ENCODE assay signal across 8 mouse cellular contexts in the genomic region with DNA sequence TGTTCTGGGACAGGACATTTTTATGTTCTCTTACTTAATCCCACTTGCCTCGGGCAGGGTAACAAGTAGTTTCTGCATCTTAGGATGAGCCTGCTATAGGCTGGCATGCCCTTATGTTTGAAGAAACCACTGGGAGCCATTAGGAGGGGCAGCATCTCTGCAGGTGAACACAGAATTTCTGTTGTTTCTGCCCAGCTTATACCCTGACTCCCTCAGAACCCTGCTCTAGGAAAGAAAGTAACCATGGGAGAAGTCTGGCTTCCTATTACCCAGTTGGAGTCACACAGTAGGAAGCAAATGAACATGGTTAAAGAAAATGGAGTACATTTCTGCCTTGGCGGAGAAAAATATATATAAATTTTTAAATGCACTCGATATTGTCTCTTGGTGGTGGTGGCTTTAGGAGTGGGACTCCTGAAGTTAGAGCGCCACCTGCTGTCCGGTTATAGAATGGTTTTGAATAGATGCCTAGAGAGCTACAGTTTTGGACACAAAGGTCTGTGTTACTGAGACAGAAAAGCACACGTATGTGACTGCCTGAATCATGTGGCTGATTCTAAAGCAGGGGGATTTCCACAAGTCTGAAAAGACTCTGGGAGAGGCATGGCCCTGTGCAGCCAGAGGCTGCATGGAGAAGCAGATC. TPM values are rescaled to one million over a fixed set of nuclear protein-coding genes. Genes with fewer than 3 reads are reported as not detected.
DNase-seq lines count a peak whose midpoint lies in the region; ATAC-seq lines count a peak whose summit lies in the region.
"Had no signal": no experiment of that assay in that cellular context is flagged by ENCODE, and none has a peak within 500 bp of the region (broad histone marks: within the 10 kb centered on the region; RNA-seq: fewer than 3 reads in every experiment).

No protein-coding gene starts in this region.

- no peaks in the 10 kb centered on the region for H3K27me3 ChIP-seq in intestine, embryonic 16.5 days (replicated peaks; ENCODE audit: control insufficient read depth, insufficient read depth, low read length)
- no peaks in the 10 kb centered on the region for H3K27me3 ChIP-seq in midbrain, embryonic 11.5 days (ENCODE audit: control insufficient read depth, insufficient read depth, low read length)
- H3K27me3 ChIP-seq: liver, embryonic 15.5 days had no signal

- no peaks in the 10 kb centered on the region for H3K9me3 ChIP-seq in intestine, embryonic 16.5 days (ENCODE audit: control insufficient read depth, low read length)
- H3K9me3 ChIP-seq in midbrain, embryonic 11.5 days (ENCODE audit: control insufficient read depth, low read length), result no peaks in the 10 kb centered on the region
- H3K9me3 ChIP-seq: liver, embryonic 15.5 days had no signal

- H3K4me1 ChIP-seq in intestine, embryonic 16.5 days (ENCODE audit: control insufficient read depth, insufficient read depth, low read length), result no peaks in the 10 kb centered on the region
- H3K4me1 ChIP-seq in midbrain, embryonic 11.5 days (ENCODE audit: control insufficient read depth, insufficient read depth, low read length), result no peaks in the 10 kb centered on the region
- H3K4me1 ChIP-seq: liver, embryonic 15.5 days had no signal

- H3K9ac ChIP-seq in intestine, embryonic 16.5 days (ENCODE audit: low read depth, low read length), result no peak overlapping the region; the same call in 1 of the 2 replicates
- no peak overlapping the region for H3K9ac ChIP-seq in midbrain, embryonic 11.5 days (ENCODE audit: low read length)
- H3K9ac ChIP-seq: liver, embryonic 15.5 days had no signal

- no peak overlapping the region for H3K4me3 ChIP-seq in intestine, embryonic 16.5 days (ENCODE audit: low read length)
- no peak overlapping the region for H3K4me3 ChIP-seq in midbrain, embryonic 11.5 days (ENCODE audit: low read depth, low read length)
- H3K4me3 ChIP-seq: liver, embryonic 15.5 days had no signal

- ATAC-seq in intestine, embryonic 16.5 days, result 0 out of 2 replicates have a peak, but pooled peaks have one; percentile 60
- peak; percentile 82; the same call in 1 of the 2 replicates for ATAC-seq in midbrain, embryonic 11.5 days (ENCODE audit: low FRiP score)

- no peaks in the 10 kb centered on the region for H3K36me3 ChIP-seq in intestine, embryonic 16.5 days (ENCODE audit: control insufficient read depth, insufficient read depth, low read length)
- H3K36me3 ChIP-seq in midbrain, embryonic 11.5 days (ENCODE audit: control insufficient read depth, insufficient read depth, low read length), result no peaks in the 10 kb centered on the region
- H3K36me3 ChIP-seq: liver, embryonic 15.5 days had no signal

- peak; percentile 89 for DNase-seq in adrenal gland, postnatal 10 days
- DNase-seq in embryo, embryonic 10 days (ENCODE audit: low spot score), result peak; percentile 90
- DNase-seq in gastrocnemius, postnatal 25 days, result peak; percentile 38
- peak; percentile 20 to 87 for DNase-seq in left cerebral cortex, adult 9 months (ENCODE audit: low spot score in 2 of 2)
- DNase-seq in midbrain, embryonic 11.5 days (ENCODE audit: low spot score, missing footprints), result peak; percentile 98
- DNase-seq in spleen, postnatal 10 days (ENCODE audit: low spot score in 2 of 2), result peak; percentile 18 to 69

- no peak overlapping the region for H3K27ac ChIP-seq in intestine, embryonic 16.5 days (ENCODE audit: low read length)
- no peak overlapping the region for H3K27ac ChIP-seq in midbrain, embryonic 11.5 days (ENCODE audit: low read depth, low read length)
- H3K27ac ChIP-seq: liver, embryonic 15.5 days had no signal

- 21% methylated on average over 6 of the region's 6 CpGs for WGBS in intestine, embryonic 16.5 days
- WGBS in midbrain, embryonic 11.5 days, result 31% methylated on average over 6 of the region's 6 CpGs

- no peak overlapping the region for H3K4me2 ChIP-seq in intestine, embryonic 16.5 days (ENCODE audit: low read depth, low read length)
- H3K4me2 ChIP-seq in midbrain, embryonic 11.5 days, result no peak overlapping the region
- H3K4me2 ChIP-seq: liver, embryonic 15.5 days had no signal

RNA-seq across cellular contexts. Expression of a gene that starts 47.5 kb away (rescaled TPM):
- 1 to 10 TPM in 1 of 2 experiments, under 1 TPM in 1; 0.45 to 1.1 TPM for total RNA-seq in adrenal gland, postnatal 10 days (2021)
- total RNA-seq in gastrocnemius, postnatal 25 days (2021), result 10 to 100 TPM; 51.1 to 92.0 TPM
- polyA plus RNA-seq in intestine, embryonic 16.5 days (2015; fragmentation: Nextera tagmentation; extraction: Ambion mirVana), result not detected in 2 replicates
- not detected in 2 replicates for polyA plus RNA-seq in midbrain, embryonic 11.5 days (2014; fragmentation: Nextera tagmentation; extraction: Ambion mirVana)
- polyA plus RNA-seq: liver, embryonic 15.5 days had no signal

Comparison
In these comparisons a context has a peak if more than half of its experiments do, and no peak if none do; other contexts are left out.
1. DNase-seq: peak in every context shown above with its lines; median percentile 98 in midbrain, embryonic 11.5 days; 90 in embryo, embryonic 10 days; 89 in adrenal gland, postnatal 10 days; 54 in left cerebral cortex, adult 9 months; 44 in spleen, postnatal 10 days; 38 in gastrocnemius, postnatal 25 days.
2. RNA of a gene that starts 47.5 kb away (total RNA-seq): 51.1 to 92.0 TPM in gastrocnemius, postnatal 25 days; 0.45 to 1.1 TPM in adrenal gland, postnatal 10 days; every median in the first group is over 10 times any median in the second.